Mouse (Mus musculus) cerebellum, postnatal 25 days (tissue): ENCODE results near the gene Adra2c.

ENCODE experiments used
- DNase-seq, 2 experiments: peaks; one replicate each; pipeline ENCODE4 v3.0.0; 2021; ENCODE audit warnings: mixed read lengths in 2 of 2

Gene Adra2c

DNA sequence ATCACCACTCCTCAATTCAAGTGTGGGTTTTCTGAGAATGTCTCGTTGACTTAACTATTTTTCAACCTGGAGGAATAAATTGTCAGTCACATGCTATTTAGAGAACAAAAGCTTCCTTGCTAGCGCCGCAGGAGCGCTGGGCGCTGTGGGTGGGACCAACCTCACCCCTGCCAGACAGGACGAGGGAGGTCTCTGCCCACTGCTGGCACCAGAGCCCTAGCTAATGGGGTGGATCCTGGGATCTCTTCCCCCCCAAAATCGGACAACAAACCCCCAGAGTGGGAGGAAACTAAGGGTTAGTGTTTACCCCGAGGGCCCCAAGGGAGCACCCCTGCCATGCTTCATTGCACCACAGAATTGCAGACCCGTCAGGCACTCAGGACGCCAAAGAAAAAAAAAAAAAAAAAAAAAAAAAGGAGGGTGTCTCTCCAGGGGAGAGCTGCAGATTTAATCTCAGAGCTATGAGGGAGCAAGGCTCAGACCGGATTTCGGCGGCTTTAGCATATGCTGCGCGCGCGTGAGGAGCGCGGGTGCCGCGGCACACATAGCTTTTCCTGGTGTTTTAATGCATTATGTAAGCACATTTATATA lies 35.2 kb downstream of the Adra2c start:
- peak; percentile 55 to 64 for DNase-seq

DNA sequence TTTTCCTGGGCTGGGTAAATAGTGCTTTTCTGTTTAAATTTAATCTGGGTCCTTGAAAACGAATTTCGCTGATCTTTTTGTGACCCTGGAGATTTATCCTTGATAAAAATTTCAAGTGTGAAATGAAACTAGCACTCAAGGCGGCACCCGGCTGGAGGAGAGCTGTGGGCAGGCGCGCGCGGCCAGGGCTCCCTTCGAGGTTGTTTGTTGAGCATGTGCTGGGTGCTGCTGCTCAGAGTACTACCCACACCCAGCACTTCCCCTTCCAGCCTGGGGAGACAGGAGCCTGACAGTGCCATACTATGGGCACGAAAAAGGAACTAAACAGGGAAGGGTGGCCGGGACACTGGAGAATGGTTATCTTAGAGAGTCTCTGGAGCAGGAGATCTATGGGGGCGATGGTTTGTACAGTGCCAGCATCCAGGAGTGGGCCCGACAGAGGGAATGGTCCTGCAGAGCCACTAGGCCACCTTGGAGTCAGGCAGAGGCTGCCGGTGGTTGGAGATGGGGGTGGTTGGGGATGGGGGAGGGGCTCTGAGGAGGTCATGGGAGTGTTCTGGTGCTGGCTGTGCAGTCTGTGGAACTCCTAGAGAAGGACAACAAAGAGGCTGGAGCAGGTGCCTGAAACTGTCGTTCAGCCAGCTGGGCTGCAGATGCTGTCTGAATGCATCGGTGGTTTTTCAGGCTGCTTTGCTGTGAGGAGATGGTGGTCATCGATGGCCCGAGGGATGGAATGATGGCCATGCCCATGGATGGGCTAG lies 35.9 kb downstream of the Adra2c start:
- peak; percentile 58 to 67 for DNase-seq

- DNase-seq, result no peak
Measured at GRCm38 (mm10) chr5:35314629-35315028, 36.5 kb downstream of the Adra2c start.

- no peak for DNase-seq
Measured at GRCm38 (mm10) chr5:35315204-35315603, 37.1 kb downstream of the Adra2c start.

- DNase-seq, result peak; percentile 88 to 93
Measured at GRCm38 (mm10) chr5:35320650-35321049, 42.5 kb downstream of the Adra2c start.

DNA sequence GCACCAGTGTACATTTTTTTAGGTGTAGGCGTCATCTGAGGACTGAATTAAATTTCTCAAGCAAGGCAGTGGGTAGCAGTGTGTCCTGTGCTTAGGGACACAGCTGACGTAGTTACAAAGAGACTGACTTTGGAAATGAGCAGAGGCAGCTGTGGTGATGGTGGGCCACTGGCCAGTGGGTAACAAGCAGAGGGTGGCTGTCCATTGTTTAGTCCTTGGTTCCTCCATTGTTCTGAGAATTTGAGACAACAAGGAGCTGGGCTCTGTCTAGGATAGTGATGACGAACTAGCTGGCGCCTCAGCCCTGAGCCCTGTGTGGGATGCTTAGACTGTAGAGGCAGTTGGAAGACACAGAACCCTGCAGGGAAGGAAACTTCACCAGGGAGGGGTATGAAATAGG lies 52.7 kb downstream of the Adra2c start:
- DNase-seq, result no peak
